Mouse (Mus musculus) limb, embryonic 14.5 days (tissue): ENCODE measurements around the gene Grik1. TPM values are rescaled to one million over a fixed set of nuclear protein-coding genes. Genes with fewer than 3 reads are reported as not detected.

Experiments
- ATAC-seq: fragments of 200-750 bp; cut with Nextera tagmentation; 2 replicates; pipeline ENCODE4 v1.8.0; 2017; ENCODE audit warnings: low read depth, moderate number of reproducible peaks, moderate TSS enrichment; ENCODE audit not compliant: low FRiP score
- DNase-seq: peaks from one replicate; pipeline ENCODE4 v3.0.0-alpha.2; 2015; ENCODE audit warnings: low spot score
- H3K27ac ChIP-seq: fragments of 300-500 bp; sonication (generic); replicated peaks from 2 replicates; pipeline ENCODE4 v1.5.1; 2014; ENCODE audit warnings: low read depth, mild to moderate bottlenecking, low read length, moderate library complexity, mixed read lengths
- H3K27me3 ChIP-seq: fragments of 300-500 bp; sonication (generic); 2 replicates; pipeline ENCODE4 v1.6.1; 2014; ENCODE audit warnings: low read length, mixed read lengths; ENCODE audit not compliant: control insufficient read depth, insufficient read depth
- H3K36me3 ChIP-seq: fragments of 300-500 bp; sonication (generic); 2 replicates; pipeline ENCODE4 v1.6.1; 2014; ENCODE audit warnings: mild to moderate bottlenecking, low read length, moderate library complexity, mixed read lengths; ENCODE audit not compliant: control insufficient read depth, insufficient read depth
- H3K4me1 ChIP-seq: fragments of 300-500 bp; sonication (generic); 2 replicates; pipeline ENCODE4 v1.6.1; 2014; ENCODE audit warnings: antibody characterized with exemption, low read length, mixed read lengths; ENCODE audit not compliant: control insufficient read depth, insufficient read depth
- H3K4me2 ChIP-seq: fragments of 300-500 bp; sonication (generic); replicated peaks from 2 replicates; pipeline ENCODE4 v1.6.1; 2014; ENCODE audit warnings: low read depth, mild to moderate bottlenecking, low read length, moderate library complexity; ENCODE audit not compliant: severe bottlenecking
- H3K4me3 ChIP-seq: fragments of 300-500 bp; sonication (generic); replicated peaks from 2 replicates; pipeline ENCODE4 v1.5.1; 2014; ENCODE audit warnings: low read length
- H3K9ac ChIP-seq: fragments of 300-500 bp; sonication (generic); 2 replicates; pipeline ENCODE4 v1.6.1; 2014; ENCODE audit warnings: mild to moderate bottlenecking, low read depth, low read length, moderate library complexity; ENCODE audit not compliant: severe bottlenecking
- H3K9me3 ChIP-seq: fragments of 300-500 bp; sonication (generic); 2 replicates; pipeline ENCODE4 v1.6.1; 2016; ENCODE audit warnings: low read length; ENCODE audit not compliant: control insufficient read depth
- POLR2A ChIP-seq: fragments of 200-500 bp; IDR thresholded peaks from 2 replicates; pipeline ENCODE4 v1.8.0; 2012; ENCODE audit warnings: inconsistent platforms, mild to moderate bottlenecking, moderate library complexity, borderline replicate concordance; ENCODE audit not compliant: insufficient read depth, insufficient read length; ENCODE audit errors: extremely low read depth
- WGBS: fragments of 180-500 bp; shearing (Covaris S2); extraction: QIAGEN DNeasy Blood & Tissue Kit; methylation state at CpG from one replicate; pipeline ENCODE4 v1.1.7; 2014; 5-methylcytosine and 5-hydroxymethylcytosine counted together
- polyA plus RNA-seq, 2 experiments: library from polyadenylated mRNA; depleted of rRNA in 1 of 2; stranded (reverse) in 1 of 2; unstranded in 1 of 2; fragments of >200 nt; fragmentation: Nextera tagmentation in 1 of 2; extraction: Ambion mirVana in 1 of 2; gene quantifications; 2 replicates each; pipeline versions ENCODE4 v1.2.1 to v1.2.3; 2012 to 2014

Grik1 gene
- polyA plus RNA-seq, 2 experiments, result 1.8 to 2.2 TPM

- H3K9me3 ChIP-seq, result no peaks in the 10 kb centered on the region
- TF ChIP-seq POLR2A, result no peak
- 64% methylated on average over 5 of the region's 5 CpGs for WGBS
- no peaks in the 10 kb centered on the region for H3K36me3 ChIP-seq
- DNase-seq (peak; percentile 48), ATAC-seq (no peak)
- H3K27ac ChIP-seq, result no peak overlapping the region
- H3K4me1 ChIP-seq, result no peaks in the 10 kb centered on the region
- H3K4me2 ChIP-seq, result no peak overlapping the region
- no peak overlapping the region for H3K4me3 ChIP-seq
- no peaks in the 10 kb centered on the region for H3K27me3 ChIP-seq
- H3K9ac ChIP-seq, result no peak overlapping the region
Measured at GRCm38 (mm10) chr16:88074716-88075115, 215.3 kb downstream of the Grik1 start.

GRCm38 (mm10) chr16:88060936-88061335 lies 229.1 kb downstream of the Grik1 start:
- no peak overlapping the region for H3K4me3 ChIP-seq
- TF ChIP-seq POLR2A, result no peak
- 41% methylated on average over 3 of the region's 3 CpGs for WGBS
- H3K4me1 ChIP-seq, result no peaks in the 10 kb centered on the region
- no peaks in the 10 kb centered on the region for H3K36me3 ChIP-seq
- no peaks in the 10 kb centered on the region for H3K27me3 ChIP-seq
- no peak for DNase-seq
- no peak overlapping the region for H3K9ac ChIP-seq
- no peak overlapping the region for H3K4me2 ChIP-seq
- no peaks in the 10 kb centered on the region for H3K9me3 ChIP-seq
- ATAC-seq, result no peak
- no peak overlapping the region for H3K27ac ChIP-seq

- no peak for TF ChIP-seq POLR2A
- Histone ChIP-seq H3K36me3 (no peaks in the 10 kb centered on the region), H3K27ac (no peak overlapping the region), H3K9me3 (no peaks in the 10 kb centered on the region), H3K4me1 (no peaks in the 10 kb centered on the region), H3K4me2 (no peak overlapping the region), H3K27me3 (no peaks in the 10 kb centered on the region), H3K4me3 (no peak overlapping the region), H3K9ac (no peak overlapping the region)
- ATAC-seq, result no peak
- 64% methylated on average over 10 of the region's 10 CpGs for WGBS
- no peak for DNase-seq
Measured at GRCm38 (mm10) chr16:88048121-88048520, 241.9 kb downstream of the Grik1 start.

GRCm38 (mm10) chr16:88044321-88044720 lies 245.7 kb downstream of the Grik1 start:
- Histone ChIP-seq H3K27me3 (no peaks in the 10 kb centered on the region), H3K36me3 (no peaks in the 10 kb centered on the region), H3K4me3 (no peak overlapping the region), H3K4me2 (no peak overlapping the region), H3K27ac (no peak overlapping the region), H3K9me3 (no peaks in the 10 kb centered on the region), H3K4me1 (peaks cover 6% of the 10 kb centered on the region; the same call in 1 of the 2 replicates), H3K9ac (no peak overlapping the region)
- no peak for TF ChIP-seq POLR2A
- no peak for ATAC-seq
- WGBS, result 93% methylated on average over 4 of the region's 4 CpGs
- no peak for DNase-seq

- Histone ChIP-seq H3K27ac (no peak overlapping the region), H3K27me3 (no peaks in the 10 kb centered on the region), H3K4me3 (no peak overlapping the region), H3K9me3 (no peaks in the 10 kb centered on the region), H3K4me1 (peaks cover 6% of the 10 kb centered on the region; the same call in 1 of the 2 replicates), H3K36me3 (no peaks in the 10 kb centered on the region), H3K9ac (no peak overlapping the region), H3K4me2 (no peak overlapping the region)
- ATAC-seq (peak; percentile 71), DNase-seq (peak; percentile 73)
- no peak for TF ChIP-seq POLR2A
- 22% methylated on average over 6 of the region's 6 CpGs for WGBS
Measured at GRCm38 (mm10) chr16:88042458-88042857, 247.6 kb downstream of the Grik1 start.
